In genomic region chr9:28364473-28365159, GRCm38 (mm10) we compare ENCODE assay signal across 11 mouse cellular contexts.
DNase-seq lines count a peak whose midpoint lies in the region; ATAC-seq lines count a peak whose summit lies in the region.
"Had no signal": no experiment of that assay in that cellular context is flagged by ENCODE, and none has a peak within 500 bp of the region (broad histone marks: within the 10 kb centered on the region; RNA-seq: fewer than 3 reads in every experiment).

No protein-coding gene starts in this region.

- no peak for ATAC-seq in neural tube, embryonic 15.5 days (ENCODE audit: low FRiP score)
- 0 out of 2 replicates have a peak, but pooled peaks have one; percentile 35 for ATAC-seq in hindbrain, embryonic 11.5 days (ENCODE audit: low FRiP score)
- ATAC-seq in midbrain, embryonic 16.5 days, result peak; percentile 56; the same call in 1 of the 2 replicates

- no peak overlapping the region for H3K4me3 ChIP-seq in neural tube, embryonic 15.5 days (replicated peaks)
- H3K4me3 ChIP-seq in hindbrain, embryonic 11.5 days (ENCODE audit: low read depth, low read length), result no peak overlapping the region
- no peak overlapping the region for H3K4me3 ChIP-seq in midbrain, embryonic 16.5 days (ENCODE audit: low read depth, low read length)
- H3K4me3 ChIP-seq: embryonic facial prominence, embryonic 15.5 days had no signal

- H3K27me3 ChIP-seq in neural tube, embryonic 15.5 days (replicated peaks), result no peaks in the 10 kb centered on the region
- no peaks in the 10 kb centered on the region for H3K27me3 ChIP-seq in hindbrain, embryonic 11.5 days (ENCODE audit: control insufficient read depth, insufficient read depth, low read length)
- no peaks in the 10 kb centered on the region for H3K27me3 ChIP-seq in midbrain, embryonic 16.5 days (ENCODE audit: control insufficient read depth, insufficient read depth, low read depth, low read length)
- H3K27me3 ChIP-seq: CH12.LX; embryonic facial prominence, embryonic 15.5 days had no signal

- no peaks in the 10 kb centered on the region for H3K9me3 ChIP-seq in neural tube, embryonic 15.5 days (replicated peaks)
- H3K9me3 ChIP-seq in hindbrain, embryonic 11.5 days (ENCODE audit: control insufficient read depth, low read length), result no peaks in the 10 kb centered on the region
- no peaks in the 10 kb centered on the region for H3K9me3 ChIP-seq in midbrain, embryonic 16.5 days (replicated peaks; ENCODE audit: control insufficient read depth, low read length, poor library complexity, severe bottlenecking)
- H3K9me3 ChIP-seq: embryonic facial prominence, embryonic 15.5 days had no signal

- H3K36me3 ChIP-seq in neural tube, embryonic 15.5 days, result no peaks in the 10 kb centered on the region
- H3K36me3 ChIP-seq in hindbrain, embryonic 11.5 days (ENCODE audit: control insufficient read depth, insufficient read depth, low read length), result no peaks in the 10 kb centered on the region
- no peaks in the 10 kb centered on the region for H3K36me3 ChIP-seq in midbrain, embryonic 16.5 days (ENCODE audit: control insufficient read depth, insufficient read depth, low read length)
- H3K36me3 ChIP-seq: embryonic facial prominence, embryonic 15.5 days had no signal

- 65% methylated on average over 10 of the region's 10 CpGs for WGBS in neural tube, embryonic 15.5 days
- WGBS in hindbrain, embryonic 11.5 days, result 64% methylated on average over 10 of the region's 10 CpGs
- WGBS in midbrain, embryonic 16.5 days, result 61% methylated on average over 10 of the region's 10 CpGs

- no peak for DNase-seq in neural tube, embryonic 10.5 days (ENCODE audit: extremely low spot score, low spot score)
- DNase-seq in hindbrain, embryonic 11.5 days (ENCODE audit: low spot score), result peak; percentile 2
- peak; percentile 35 to 61 for DNase-seq in layer of hippocampus, adult 8-10 months (ENCODE audit: low spot score in 2 of 2)
- DNase-seq in embryo, embryonic 11 days, result no peak
- DNase-seq in spleen, postnatal 36 days (ENCODE audit: low spot score in 2 of 2), result no peak
- DNase-seq: cerebellum, adult 9-11 months had no signal

- no peak overlapping the region for H3K4me2 ChIP-seq in neural tube, embryonic 15.5 days
- H3K4me2 ChIP-seq in hindbrain, embryonic 11.5 days (replicated peaks; ENCODE audit: low read depth, low read length), result no peak overlapping the region
- H3K4me2 ChIP-seq in midbrain, embryonic 16.5 days (ENCODE audit: low read length), result no peak overlapping the region
- H3K4me2 ChIP-seq: embryonic facial prominence, embryonic 15.5 days had no signal

- peak overlapping the region; percentile 48 for H3K27ac ChIP-seq in neural tube, embryonic 15.5 days (replicated peaks)
- no peak overlapping the region for H3K27ac ChIP-seq in hindbrain, embryonic 11.5 days (ENCODE audit: low read depth, low read length)
- H3K27ac ChIP-seq in midbrain, embryonic 16.5 days (ENCODE audit: low read length), result 0 out of 2 replicates have a peak overlapping the region, but pooled peaks have one; percentile 49
- H3K27ac ChIP-seq: embryonic facial prominence, embryonic 15.5 days; liver, embryonic 14.5 days had no signal

- no peaks in the 10 kb centered on the region for H3K4me1 ChIP-seq in neural tube, embryonic 15.5 days
- H3K4me1 ChIP-seq in hindbrain, embryonic 11.5 days (replicated peaks; ENCODE audit: control insufficient read depth, insufficient read depth, low read length), result no peaks in the 10 kb centered on the region
- no peaks in the 10 kb centered on the region for H3K4me1 ChIP-seq in midbrain, embryonic 16.5 days (ENCODE audit: control insufficient read depth, insufficient read depth, low read length)
- H3K4me1 ChIP-seq: embryonic facial prominence, embryonic 15.5 days had no signal

- no peak overlapping the region for H3K9ac ChIP-seq in neural tube, embryonic 15.5 days (replicated peaks)
- H3K9ac ChIP-seq in hindbrain, embryonic 11.5 days (ENCODE audit: low read depth, low read length), result no peak overlapping the region
- H3K9ac ChIP-seq in midbrain, embryonic 16.5 days (ENCODE audit: low read depth, low read length), result no peak overlapping the region
- H3K9ac ChIP-seq: embryonic facial prominence, embryonic 15.5 days; liver, embryonic 14.5 days had no signal

Comparison
In these comparisons a context has a peak if more than half of its experiments do, and no peak if none do; other contexts are left out.
1. DNase-seq: peak in hindbrain, embryonic 11.5 days (single experiment) and layer of hippocampus, adult 8-10 months (2 of 2); none in neural tube, embryonic 10.5 days (single experiment), embryo, embryonic 11 days (single experiment) and spleen, postnatal 36 days (0 of 2).